Mouse (Mus musculus) limb, embryonic 11.5 days (tissue): Measurements from ENCODE around the gene Kif24. TPM values are rescaled to one million over a fixed set of nuclear protein-coding genes. Genes with fewer than 3 reads are reported as not detected.

ENCODE experiments used
- ATAC-seq: fragments of 200-750 bp; cut with Nextera tagmentation; 2 replicates; pipeline ENCODE4 v1.8.0; 2017; ENCODE audit warnings: low read depth; ENCODE audit not compliant: insufficient number of reproducible peaks, low FRiP score, low TSS enrichment
- DNase-seq: peaks from one replicate; pipeline ENCODE4 v3.0.0-alpha.2; 2015; ENCODE audit warnings: low spot score
- H3K27ac ChIP-seq: fragments of 300-500 bp; sonication (generic); replicated peaks from 2 replicates; pipeline ENCODE4 v1.5.1; 2014; ENCODE audit warnings: low read depth, mild to moderate bottlenecking, low read length
- H3K27me3 ChIP-seq: fragments of 300-500 bp; sonication (generic); 2 replicates; pipeline ENCODE4 v1.6.1; 2014; ENCODE audit warnings: mild to moderate bottlenecking, low read length, mixed read lengths; ENCODE audit not compliant: control insufficient read depth, insufficient read depth
- H3K36me3 ChIP-seq: fragments of 300-500 bp; sonication (generic); 2 replicates; pipeline ENCODE4 v1.6.1; 2014; ENCODE audit warnings: mild to moderate bottlenecking, low read length, moderate library complexity, mixed read lengths; ENCODE audit not compliant: control insufficient read depth, insufficient read depth
- H3K4me1 ChIP-seq: fragments of 300-500 bp; sonication (generic); 2 replicates; pipeline ENCODE4 v1.6.1; 2014; ENCODE audit warnings: low read length, mixed read lengths; ENCODE audit not compliant: control insufficient read depth, insufficient read depth
- H3K4me2 ChIP-seq: fragments of 300-500 bp; sonication (generic); 2 replicates; pipeline ENCODE4 v1.6.1; 2014; ENCODE audit warnings: low read depth, mild to moderate bottlenecking, moderate library complexity; ENCODE audit not compliant: severe bottlenecking
- H3K4me3 ChIP-seq: fragments of 300-500 bp; sonication (generic); 2 replicates; pipeline ENCODE4 v1.5.1; 2014; ENCODE audit warnings: low read depth, low read length
- H3K9ac ChIP-seq: fragments of 300-500 bp; sonication (generic); 2 replicates; pipeline ENCODE4 v1.6.1; 2014; ENCODE audit warnings: mild to moderate bottlenecking, low read length
- H3K9me3 ChIP-seq: fragments of 300-500 bp; sonication (generic); 2 replicates; pipeline ENCODE4 v1.6.1; 2016; ENCODE audit warnings: low read length; ENCODE audit not compliant: control insufficient read depth
- WGBS: fragments of 180-500 bp; shearing (Covaris S2); extraction: QIAGEN DNeasy Blood & Tissue Kit; methylation state at CpG from one replicate; pipeline ENCODE4 v1.1.7; 2014; 5-methylcytosine and 5-hydroxymethylcytosine counted together
- polyA plus RNA-seq: library from polyadenylated mRNA; unstranded; fragments of >200 nt; fragmentation: Nextera tagmentation; extraction: Ambion mirVana; gene quantifications from 2 replicates; pipeline ENCODE4 v1.2.1, GENCODE M21; 2014

Kif24 gene
- polyA plus RNA-seq, 1 experiment from 2014 or later = 7.4 TPM

DNA sequence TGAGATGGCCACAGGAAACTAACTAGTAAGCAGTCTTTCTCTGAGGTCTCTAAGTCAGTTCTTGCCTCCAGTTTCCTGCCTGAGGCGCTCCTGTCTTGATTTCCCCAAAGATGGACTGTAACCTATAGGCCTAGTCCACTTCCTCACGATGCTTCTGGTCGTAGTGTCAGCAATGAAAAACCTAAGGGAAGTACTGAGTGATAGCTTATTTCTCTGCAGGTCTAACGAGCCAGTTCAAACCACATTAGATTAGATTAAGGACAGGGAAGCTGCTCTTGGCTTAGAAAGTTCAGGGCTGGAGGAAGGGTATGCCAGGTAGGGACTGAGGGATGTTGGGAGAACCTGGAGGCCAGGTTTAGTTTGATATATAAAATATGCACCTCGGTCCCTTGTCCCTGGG is 63.1 kb downstream of the Kif24 start:
- ATAC-seq (no peak), DNase-seq (no peak)
- H3K4me3 ChIP-seq = no peak overlapping the region
- H3K9me3 ChIP-seq = no peaks in the 10 kb centered on the region
- no peak overlapping the region for H3K9ac ChIP-seq
- no peaks in the 10 kb centered on the region for H3K36me3 ChIP-seq
- H3K27ac ChIP-seq = no peak overlapping the region
- WGBS = 87% methylated on average over 5 of the region's 5 CpGs
- H3K27me3 ChIP-seq = no peaks in the 10 kb centered on the region
- H3K4me1 ChIP-seq = no peaks in the 10 kb centered on the region
- H3K4me2 ChIP-seq = no peak overlapping the region

DNA sequence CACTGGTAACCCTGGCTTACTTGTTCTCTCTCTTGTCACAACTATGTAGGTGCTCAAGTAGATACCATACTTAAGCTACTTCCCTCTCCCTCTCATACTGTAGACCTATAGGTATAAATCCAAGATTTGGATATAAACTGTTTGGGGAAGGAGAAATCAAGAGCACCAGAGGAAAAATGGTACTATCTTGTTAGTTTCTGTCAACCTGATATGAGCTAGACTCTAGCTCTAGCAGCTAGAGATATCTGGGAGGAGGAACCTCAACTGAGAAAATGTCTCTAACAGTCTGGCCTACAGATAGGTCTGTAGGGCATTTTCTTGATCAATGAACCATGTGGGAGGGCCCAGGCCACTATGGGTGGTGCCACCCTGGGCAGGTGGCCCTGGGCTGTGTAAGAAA is 63.5 kb downstream of the Kif24 start:
- Histone ChIP-seq H3K9me3 (no peaks in the 10 kb centered on the region), H3K4me2 (no peak overlapping the region), H3K36me3 (no peaks in the 10 kb centered on the region), H3K4me3 (no peak overlapping the region), H3K27ac (no peak overlapping the region), H3K4me1 (no peaks in the 10 kb centered on the region), H3K27me3 (no peaks in the 10 kb centered on the region), H3K9ac (no peak overlapping the region)
- DNase-seq (no peak), ATAC-seq (no peak)

DNA sequence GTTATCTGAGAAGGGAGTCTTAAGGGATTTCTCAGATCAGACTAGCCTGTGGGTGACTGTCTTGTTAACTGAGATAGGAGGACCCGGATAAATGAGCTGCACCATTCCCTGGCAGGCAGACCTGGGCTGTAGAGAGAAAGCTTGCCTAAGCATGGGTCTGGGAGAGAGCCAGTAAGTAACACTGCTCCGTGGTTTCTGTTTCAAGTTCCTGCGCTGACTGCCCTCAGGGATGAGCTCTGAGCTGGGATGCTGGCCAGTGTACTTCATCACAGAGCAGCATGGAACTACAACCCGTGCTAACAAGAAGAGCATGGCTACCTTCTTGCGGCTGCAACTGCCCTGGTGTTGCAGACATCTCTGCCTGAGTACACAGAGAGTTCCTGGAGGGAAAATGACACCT is 64.8 kb downstream of the Kif24 start:
- 89% methylated on average over 5 of the region's 5 CpGs for WGBS
- no peak overlapping the region for H3K4me3 ChIP-seq
- H3K9me3 ChIP-seq = no peaks in the 10 kb centered on the region
- H3K9ac ChIP-seq = no peak overlapping the region
- H3K27ac ChIP-seq = no peak overlapping the region
- H3K36me3 ChIP-seq = no peaks in the 10 kb centered on the region
- ATAC-seq = no peak
- no peaks in the 10 kb centered on the region for H3K27me3 ChIP-seq
- H3K4me1 ChIP-seq = no peaks in the 10 kb centered on the region
- DNase-seq = no peak
- H3K4me2 ChIP-seq = no peak overlapping the region

DNA sequence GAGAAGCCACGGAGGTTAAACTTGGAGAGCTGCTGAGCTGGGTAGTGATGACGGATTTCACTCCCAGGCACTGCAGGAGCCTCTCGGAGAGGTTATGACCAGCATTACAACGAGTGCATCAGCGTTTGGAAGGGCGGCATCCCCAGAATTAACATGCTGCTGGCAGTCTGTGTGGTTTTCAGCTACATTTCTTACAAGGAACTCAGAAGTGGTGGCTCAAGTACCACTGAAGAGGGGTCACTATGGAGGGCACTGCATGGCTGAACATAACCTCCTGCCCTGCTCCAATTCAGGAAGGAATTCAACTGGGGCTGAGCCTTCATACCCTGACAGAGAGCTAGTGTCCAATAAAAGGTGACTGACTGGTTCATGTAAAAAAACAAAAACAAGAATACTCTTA is 66.3 kb downstream of the Kif24 start:
- ATAC-seq (no peak), DNase-seq (no peak)
- Histone ChIP-seq H3K36me3 (peaks cover 8% of the 10 kb centered on the region; the same call in 1 of the 2 replicates), H3K4me1 (no peaks in the 10 kb centered on the region), H3K4me3 (no peak overlapping the region), H3K27me3 (no peaks in the 10 kb centered on the region), H3K4me2 (no peak overlapping the region), H3K9me3 (no peaks in the 10 kb centered on the region), H3K9ac (no peak overlapping the region), H3K27ac (no peak overlapping the region)
- WGBS = 89% methylated on average over 6 of the region's 6 CpGs

DNA sequence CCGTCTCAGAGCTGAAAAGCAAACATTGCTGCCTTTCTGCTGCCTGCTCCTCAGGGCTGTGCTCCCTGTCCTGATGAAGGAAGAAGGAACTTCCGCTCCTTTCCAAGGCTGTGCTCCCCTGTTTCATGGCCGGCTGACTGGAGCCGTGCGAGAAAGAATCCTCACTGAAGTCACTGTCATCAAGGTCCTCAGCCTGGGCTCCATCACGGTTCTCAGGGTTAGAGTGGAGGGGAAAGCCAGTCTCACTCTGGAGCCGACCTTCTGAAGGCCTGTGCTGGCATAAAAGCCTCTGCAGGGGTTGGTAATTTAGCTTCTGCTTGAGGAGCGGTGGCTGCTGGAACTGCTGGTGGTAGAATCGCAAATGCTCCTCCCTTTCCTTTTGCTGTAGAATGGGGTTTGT is 70.0 kb downstream of the Kif24 start:
- WGBS = 81% methylated on average over 9 of the region's 9 CpGs
- Histone ChIP-seq H3K27me3 (no peaks in the 10 kb centered on the region), H3K36me3 (peaks cover 8% of the 10 kb centered on the region), H3K4me3 (no peak overlapping the region), H3K4me2 (no peak overlapping the region), H3K9me3 (no peaks in the 10 kb centered on the region), H3K27ac (no peak overlapping the region), H3K9ac (no peak overlapping the region), H3K4me1 (no peaks in the 10 kb centered on the region)
- DNase-seq (no peak), ATAC-seq (no peak)

DNA sequence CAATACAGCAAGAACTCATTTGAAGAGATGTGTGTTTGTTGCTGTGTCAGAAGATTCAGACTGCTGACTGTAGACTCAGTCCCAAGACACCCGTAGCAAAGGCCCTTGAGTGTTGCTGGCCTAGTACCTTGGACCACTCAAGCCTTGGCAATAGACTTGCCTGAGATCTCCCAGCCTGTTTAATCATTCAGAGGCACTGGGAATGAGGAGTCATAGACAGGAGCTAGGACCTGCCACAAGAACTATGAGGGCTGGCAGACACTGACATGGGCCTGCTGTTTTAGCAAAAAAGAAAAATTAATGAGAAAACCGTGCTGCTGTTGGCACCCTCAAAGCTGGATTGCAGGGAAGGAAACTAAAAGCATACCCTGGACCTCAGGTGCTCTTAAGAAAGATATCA is 73.7 kb downstream of the Kif24 start:
- H3K4me2 ChIP-seq = no peak overlapping the region
- H3K9me3 ChIP-seq = no peaks in the 10 kb centered on the region
- no peaks in the 10 kb centered on the region for H3K27me3 ChIP-seq
- H3K36me3 ChIP-seq = peaks cover 8% of the 10 kb centered on the region
- no peaks in the 10 kb centered on the region for H3K4me1 ChIP-seq
- ATAC-seq (no peak), DNase-seq (no peak)
- WGBS = 98% methylated on average over 2 of the region's 2 CpGs
- H3K4me3 ChIP-seq = no peak overlapping the region
- no peak overlapping the region for H3K9ac ChIP-seq
- H3K27ac ChIP-seq = no peak overlapping the region

DNA sequence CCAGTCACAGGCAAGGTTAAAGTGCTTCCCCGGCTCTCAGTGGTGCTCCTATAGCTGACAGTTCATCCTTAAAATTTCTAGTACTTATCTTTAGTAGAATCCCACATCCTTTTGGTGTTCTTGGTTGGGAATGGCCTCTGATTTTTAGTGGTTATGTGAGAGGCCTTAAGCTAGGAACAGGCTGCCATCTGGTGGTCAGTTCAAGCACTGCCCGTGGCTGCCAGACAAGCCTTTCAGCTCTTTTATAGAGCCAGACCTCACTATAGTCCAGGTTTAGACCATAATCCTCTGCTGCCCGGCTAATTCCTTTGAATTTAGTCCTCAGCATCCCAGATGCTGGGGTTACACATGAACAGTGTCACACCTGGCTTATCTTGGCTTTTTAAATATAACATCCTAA is 74.6 kb downstream of the Kif24 start:
- no peak overlapping the region for H3K27ac ChIP-seq
- no peak overlapping the region for H3K4me2 ChIP-seq
- H3K9ac ChIP-seq = no peak overlapping the region
- H3K4me1 ChIP-seq = no peaks in the 10 kb centered on the region
- H3K36me3 ChIP-seq = peaks cover 8% of the 10 kb centered on the region
- no peaks in the 10 kb centered on the region for H3K9me3 ChIP-seq
- no peak overlapping the region for H3K4me3 ChIP-seq
- ATAC-seq = no peak
- peak; percentile 86 for DNase-seq
- no peaks in the 10 kb centered on the region for H3K27me3 ChIP-seq
- 36% methylated on average over 3 of the region's 3 CpGs for WGBS

DNA sequence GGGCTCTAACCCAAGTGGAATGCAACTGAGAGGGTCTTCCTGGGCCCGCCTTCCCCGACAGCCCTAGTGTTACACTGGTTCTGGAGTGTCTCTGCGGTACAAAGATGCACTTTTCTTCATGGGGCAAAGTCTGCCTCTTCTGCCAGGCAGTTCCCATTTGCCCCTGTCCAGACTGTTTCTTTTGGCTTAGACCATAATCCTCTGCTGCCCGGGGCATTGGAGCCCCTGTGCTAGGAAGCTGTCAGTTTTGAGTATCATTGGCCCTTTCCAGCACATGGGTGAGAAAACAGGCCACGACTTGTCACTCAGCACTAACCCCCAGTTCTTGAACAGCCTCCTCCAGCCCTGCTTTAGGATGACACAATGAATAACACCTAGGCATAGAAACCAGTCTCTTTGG is 75.4 kb downstream of the Kif24 start:
- peaks cover 8% of the 10 kb centered on the region for H3K36me3 ChIP-seq
- 89% methylated on average over 5 of the region's 5 CpGs for WGBS
- no peak for ATAC-seq

DNA sequence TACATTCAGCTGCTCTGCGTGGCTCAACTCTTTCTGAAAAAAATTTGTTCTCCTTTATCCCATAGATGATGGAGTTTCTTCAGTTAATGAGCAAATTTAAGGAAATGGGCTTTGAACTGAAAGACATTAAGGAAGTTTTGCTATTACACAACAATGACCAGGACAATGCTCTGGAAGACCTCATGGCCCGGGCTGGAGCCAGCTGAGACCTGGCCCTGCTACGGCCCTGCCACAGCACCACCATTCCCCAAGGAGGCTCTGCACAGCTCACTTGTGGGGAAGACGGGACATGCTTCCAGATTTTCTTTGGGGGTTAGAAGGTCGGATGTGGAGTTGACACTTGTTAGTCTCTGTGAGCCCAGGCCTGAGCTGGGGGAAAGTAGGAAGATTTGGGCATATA is 76.1 kb downstream of the Kif24 start:
- H3K4me2 ChIP-seq = no peak overlapping the region
- WGBS = 86% methylated on average over 5 of the region's 5 CpGs
- H3K4me3 ChIP-seq = no peak overlapping the region
- H3K27me3 ChIP-seq = no peaks in the 10 kb centered on the region
- DNase-seq = no peak
- ATAC-seq = no peak
- H3K9me3 ChIP-seq = no peaks in the 10 kb centered on the region
- no peak overlapping the region for H3K9ac ChIP-seq
- no peak overlapping the region for H3K27ac ChIP-seq
- no peaks in the 10 kb centered on the region for H3K4me1 ChIP-seq
- H3K36me3 ChIP-seq = peaks cover 4% of the 10 kb centered on the region

More for the DNA sequence above, 75.4 kb downstream of the Kif24 start:
- no peaks in the 10 kb centered on the region for H3K27me3 ChIP-seq
- H3K9ac ChIP-seq = no peak overlapping the region
- no peak overlapping the region for H3K4me3 ChIP-seq
- H3K4me2 ChIP-seq = no peak overlapping the region
- no peak for DNase-seq
- H3K9me3 ChIP-seq = no peaks in the 10 kb centered on the region
- no peak overlapping the region for H3K27ac ChIP-seq
- H3K4me1 ChIP-seq = no peaks in the 10 kb centered on the region
